Mouse (Mus musculus) megakaryocyte, adult 5-6 weeks (primary cell): ENCODE data around the gene Car9. TPM values are rescaled to one million over a fixed set of nuclear protein-coding genes. Genes with fewer than 3 reads are reported as not detected.

Source experiments
- ATAC-seq: 2 replicates; pipeline ENCODE4 v1.8.0; 2016; ENCODE audit warnings: mild to moderate bottlenecking, inconsistent platforms; ENCODE audit not compliant: poor library complexity, severe bottlenecking
- total RNA-seq, 2 experiments: library from RNA; stranded (forward) in 1 of 2; stranded (reverse) in 1 of 2; fragments of 153-499, 151-499 nt in 1 of 2; fragments of 221-1000, 200-1000 nt in 1 of 2; gene quantifications; 2 replicates each; pipeline versions ENCODE4 v1.2.3 to v1.2.4; 2015 to 2017

The Car9 gene
- total RNA-seq, 2 experiments from 2014 or later = 1.1 to 3.5 TPM

- no peak for ATAC-seq
These were observed 54.2 kb downstream of the Car9 start for GRCm38 (mm10) chr4:43560976-43561375.

GRCm38 (mm10) chr4:43561436-43561996, 54.8 kb downstream of the Car9 start:
- ATAC-seq = no peak

GRCm38 (mm10) chr4:43561997-43562768, 55.4 kb downstream of the Car9 start, which contains the start of the genes Creb3 and Tln1:
Gene Creb3, plus strand, starts transcription at chr4:43562332.
Gene Tln1, minus strand, starts transcription at chr4:43562691.
- ATAC-seq = peak; percentile 73

GRCm38 (mm10) chr4:43562769-43563600, 56.2 kb downstream of the Car9 start:
- no peak for ATAC-seq

Other genes starting within 250 kb of the Car9 start
- 0.13 and 0.36 TPM in 2 replicates for gene Atp8b5, start 239.8 kb upstream of the Car9 start, total RNA-seq (2015)
- 0.04 and 0.20 TPM in 2 replicates for gene Atp8b5, start 239.8 kb upstream of the Car9 start, total RNA-seq (2017)
- 2.1 and 3.0 TPM in 2 replicates for gene Rusc2, start 125.0 kb upstream of the Car9 start, total RNA-seq (2015)
- gene Rusc2, start 125.0 kb upstream of the Car9 start, total RNA-seq (2017) = 0.77 and 2.3 TPM in 2 replicates
- gene Fam166b, start 77.8 kb upstream of the Car9 start, total RNA-seq (2015) = not detected in 2 replicates
- gene Fam166b, start 77.8 kb upstream of the Car9 start, total RNA-seq (2017) = not detected in 2 replicates
- 5.7 and 6.3 TPM in 2 replicates for gene Tesk1, start 65.0 kb upstream of the Car9 start, total RNA-seq (2015)
- 7.6 and 9.3 TPM in 2 replicates for gene Tesk1, start 65.0 kb upstream of the Car9 start, total RNA-seq (2017)
- 0.57 and 2.5 TPM in 2 replicates for gene Cd72, start 52.3 kb upstream of the Car9 start, total RNA-seq (2015)
- gene Cd72, start 52.3 kb upstream of the Car9 start, total RNA-seq (2017) = 3.0 and 3.5 TPM in 2 replicates
- gene Sit1, start 23.2 kb upstream of the Car9 start, total RNA-seq (2015) = not detected in 2 replicates
- 0.77 TPM in 1 of 2 replicates, not detected in the other for gene Sit1, start 23.2 kb upstream of the Car9 start, total RNA-seq (2017)
- gene Ccdc107, start 14.1 kb upstream of the Car9 start, total RNA-seq (2015) = 16.7 and 17.5 TPM in 2 replicates
- gene Ccdc107, start 14.1 kb upstream of the Car9 start, total RNA-seq (2017) = 23.6 and 32.6 TPM in 2 replicates
- 54.6 and 60.0 TPM in 2 replicates for gene Arhgef39, start 7.3 kb upstream of the Car9 start, total RNA-seq (2015)
- 52.3 and 54.1 TPM in 2 replicates for gene Arhgef39, start 7.3 kb upstream of the Car9 start, total RNA-seq (2017)
- gene Tpm2, start 16.8 kb downstream of the Car9 start, total RNA-seq (2015) = 0.11 TPM in 1 of 2 replicates, not detected in the other
- gene Tpm2, start 16.8 kb downstream of the Car9 start, total RNA-seq (2017) = 0.11 and 0.33 TPM in 2 replicates
- 29.4 and 33.0 TPM in 2 replicates for gene Creb3, start 55.4 kb downstream of the Car9 start, total RNA-seq (2015)
- 84.6 and 101 TPM in 2 replicates for gene Creb3, start 55.4 kb downstream of the Car9 start, total RNA-seq (2017)
- gene Tln1, start 55.7 kb downstream of the Car9 start, total RNA-seq (2015) = 226 and 299 TPM in 2 replicates
- gene Tln1, start 55.7 kb downstream of the Car9 start, total RNA-seq (2017) = 408 and 426 TPM in 2 replicates
- gene Rgp1, start 71.7 kb downstream of the Car9 start, total RNA-seq (2015) = 18.6 and 20.8 TPM in 2 replicates
- gene Rgp1, start 71.7 kb downstream of the Car9 start, total RNA-seq (2017) = 8.2 and 24.7 TPM in 2 replicates
- gene Gba2, start 71.9 kb downstream of the Car9 start, total RNA-seq (2015) = 8.4 and 8.5 TPM in 2 replicates
- 9.5 and 9.8 TPM in 2 replicates for gene Gba2, start 71.9 kb downstream of the Car9 start, total RNA-seq (2017)
- gene Msmp, start 77.5 kb downstream of the Car9 start, total RNA-seq (2015) = not detected in 2 replicates
- gene Msmp, start 77.5 kb downstream of the Car9 start, total RNA-seq (2017) = not detected in 2 replicates
- 0.29 and 1.7 TPM in 2 replicates for gene Npr2, start 125.0 kb downstream of the Car9 start, total RNA-seq (2015)
- 0.33 and 1.3 TPM in 2 replicates for gene Npr2, start 125.0 kb downstream of the Car9 start, total RNA-seq (2017)
- gene Spag8, start 146.6 kb downstream of the Car9 start, total RNA-seq (2015) = not detected in 2 replicates
- not detected in 2 replicates for gene Spag8, start 146.6 kb downstream of the Car9 start, total RNA-seq (2017)
- gene Hint2, start 149.5 kb downstream of the Car9 start, total RNA-seq (2015) = 23.8 and 24.3 TPM in 2 replicates
- 24.6 and 27.9 TPM in 2 replicates for gene Hint2, start 149.5 kb downstream of the Car9 start, total RNA-seq (2017)
- 0.27 and 0.42 TPM in 2 replicates for gene Tmem8b, start 162.0 kb downstream of the Car9 start, total RNA-seq (2015)
- gene Tmem8b, start 162.0 kb downstream of the Car9 start, total RNA-seq (2017) = 0.04 and 0.16 TPM in 2 replicates
- gene Fam221b, start 162.2 kb downstream of the Car9 start, total RNA-seq (2015) = 0.11 TPM in 1 of 2 replicates, not detected in the other
- 0.20 and 0.33 TPM in 2 replicates for gene Fam221b, start 162.2 kb downstream of the Car9 start, total RNA-seq (2017)
- not detected in 2 replicates for gene Olfr70, start 193.8 kb downstream of the Car9 start, total RNA-seq (2015)
- gene Olfr70, start 193.8 kb downstream of the Car9 start, total RNA-seq (2017) = not detected in 2 replicates
- not detected in 2 replicates for gene Olfr71, start 203.3 kb downstream of the Car9 start, total RNA-seq (2015)
- not detected in 2 replicates for gene Olfr71, start 203.3 kb downstream of the Car9 start, total RNA-seq (2017)
- gene Hrct1, start 220.2 kb downstream of the Car9 start, total RNA-seq (2015) = not detected in 2 replicates
- not detected in 2 replicates for gene Hrct1, start 220.2 kb downstream of the Car9 start, total RNA-seq (2017)
- not detected in 2 replicates for gene Spaar, start 223.1 kb downstream of the Car9 start, total RNA-seq (2015)
- not detected in 2 replicates for gene Spaar, start 223.1 kb downstream of the Car9 start, total RNA-seq (2017)